Mouse (Mus musculus) bone marrow macrophage, adult 2 months (primary cell): ENCODE data around the gene St7l.

Experiments used
- CTCF ChIP-seq: IDR thresholded peaks from 2 replicates; pipeline ENCODE4 v1.5.1; 2012; ENCODE audit warnings: low read depth, mild to moderate bottlenecking, low read length, moderate library complexity
- POLR2A ChIP-seq: IDR thresholded peaks from 2 replicates; pipeline ENCODE4 v1.6.1; 2012; ENCODE audit warnings: mild to moderate bottlenecking, low read depth, low read length, borderline replicate concordance

DNA sequence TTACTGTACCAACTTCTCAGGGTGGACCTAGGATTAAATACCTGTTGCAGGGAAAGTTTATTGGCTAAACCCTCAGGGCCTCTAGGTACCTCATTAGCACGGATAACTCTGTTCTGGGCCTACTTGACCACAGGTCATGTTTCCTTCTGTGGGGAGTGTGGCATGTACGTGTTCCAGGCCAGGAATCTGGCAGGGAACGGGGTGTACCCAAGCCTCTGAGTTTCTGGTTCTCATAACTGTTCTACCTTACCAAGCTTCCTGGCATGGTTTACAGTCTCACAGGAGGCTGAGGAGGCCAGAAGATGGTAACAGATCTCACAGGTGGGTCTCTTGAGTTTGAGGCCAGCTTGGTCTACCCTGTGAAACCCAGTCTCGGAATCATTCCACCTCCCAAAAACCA lies 17.2 kb upstream of the St7l start:
- TF ChIP-seq CTCF: no peak
- no peak for TF ChIP-seq POLR2A
